Mouse (Mus musculus) naive thymus-derived CD4-positive, alpha-beta T cell, adult 2 months (primary cell): ENCODE data around the gene C87414.
"Not testable (repeated sequence)": the region's sequence is repeated elsewhere in the genome, so short reads cannot be mapped to it uniquely, and the experiment has no call there.

Experiments
- DNase-seq: peaks from one replicate; pipeline ENCODE4 v3.0.0-alpha.2; 2011; ENCODE audit warnings: low read depth

Gene C87414

GRCm38 (mm10) chr5:93671451-93671850 lies at the start of gene C87414:
TSS of gene C87414 (minus strand) at chr5:93671551.
- not testable (repeated sequence) for DNase-seq

GRCm38 (mm10) chr5:93684661-93685060 lies 13.3 kb upstream of the C87414 start:
- DNase-seq, result not testable (repeated sequence)
